Mouse (Mus musculus) midbrain, embryonic 11.5 days (tissue): ENCODE data around the gene Nob1. TPM values are rescaled to one million over a fixed set of nuclear protein-coding genes. Genes with fewer than 3 reads are reported as not detected.

Source experiments
- ATAC-seq: fragments of 200-750 bp; cut with Nextera tagmentation; 2 replicates; pipeline ENCODE4 v1.8.0; 2017; ENCODE audit warnings: moderate TSS enrichment, moderate library complexity; ENCODE audit not compliant: low FRiP score
- DNase-seq: peaks from one replicate; pipeline ENCODE4 v3.0.0; 2015; ENCODE audit warnings: low spot score; ENCODE audit errors: missing footprints
- H3K27ac ChIP-seq: fragments of 300-500 bp; sonication (generic); 2 replicates; pipeline ENCODE4 v1.5.1; 2014; ENCODE audit warnings: low read depth, low read length
- H3K27me3 ChIP-seq: fragments of 300-500 bp; sonication (generic); 2 replicates; pipeline ENCODE4 v1.6.1; 2014; ENCODE audit warnings: mild to moderate bottlenecking, low read length, moderate library complexity, mixed read lengths; ENCODE audit not compliant: control insufficient read depth, insufficient read depth
- H3K36me3 ChIP-seq: fragments of 300-500 bp; sonication (generic); 2 replicates; pipeline ENCODE4 v1.6.1; 2014; ENCODE audit warnings: mild to moderate bottlenecking, low read length, moderate library complexity, mixed read lengths; ENCODE audit not compliant: control insufficient read depth, insufficient read depth
- H3K4me1 ChIP-seq: fragments of 300-500 bp; sonication (generic); 2 replicates; pipeline ENCODE4 v1.6.1; 2014; ENCODE audit warnings: low read length; ENCODE audit not compliant: control insufficient read depth, insufficient read depth
- H3K4me2 ChIP-seq: fragments of 300-500 bp; sonication (generic); 2 replicates; pipeline ENCODE4 v1.6.1; 2014; ENCODE audit warnings: mild to moderate bottlenecking, moderate library complexity
- H3K4me3 ChIP-seq: fragments of 300-500 bp; sonication (generic); 2 replicates; pipeline ENCODE4 v1.5.1; 2014; ENCODE audit warnings: low read depth, low read length
- H3K9ac ChIP-seq: fragments of 300-500 bp; sonication (generic); 2 replicates; pipeline ENCODE4 v1.6.1; 2014; ENCODE audit warnings: low read length
- H3K9me3 ChIP-seq: fragments of 300-500 bp; sonication (generic); 2 replicates; pipeline ENCODE4 v1.6.1; 2016; ENCODE audit warnings: low read length; ENCODE audit not compliant: control insufficient read depth
- WGBS: fragments of 180-500 bp; shearing (Covaris S2); extraction: QIAGEN DNeasy Blood & Tissue Kit; methylation state at CpG from one replicate; pipeline ENCODE4 v1.1.7; 2014; 5-methylcytosine and 5-hydroxymethylcytosine counted together
- polyA plus RNA-seq: library from polyadenylated mRNA; unstranded; fragments of >200 nt; fragmentation: Nextera tagmentation; extraction: Ambion mirVana; gene quantifications from 2 replicates; pipeline ENCODE4 v1.2.1, GENCODE M21; 2014

Gene Nob1
- polyA plus RNA-seq, 1 experiment from 2014 or later = 69.5 TPM

DNA sequence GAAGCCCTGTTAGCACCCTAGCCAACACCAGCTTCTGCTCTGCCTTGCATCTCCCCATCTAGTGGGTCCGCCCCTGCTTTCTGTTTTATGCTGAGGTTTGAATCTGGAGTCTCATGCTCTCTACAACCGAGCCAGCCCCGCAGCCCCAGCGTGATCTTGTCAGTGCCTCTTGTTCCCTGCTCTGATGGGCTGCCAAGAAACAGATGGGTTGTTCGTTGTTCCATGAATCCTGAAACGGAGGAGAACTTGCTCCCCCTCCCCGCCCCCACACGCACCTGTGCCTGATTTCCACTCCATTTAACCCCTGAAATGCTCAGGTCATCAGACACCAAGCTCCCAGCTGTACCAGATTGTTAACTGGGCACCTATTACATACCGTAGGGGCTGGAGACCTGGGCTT is 25.4 kb downstream of the Nob1 start:
- Histone ChIP-seq H3K9me3 (no peaks in the 10 kb centered on the region), H3K36me3 (no peaks in the 10 kb centered on the region), H3K27me3 (no peaks in the 10 kb centered on the region), H3K4me3 (no peak overlapping the region), H3K27ac (no peak overlapping the region), H3K4me2 (no peak overlapping the region), H3K4me1 (peaks cover 5% of the 10 kb centered on the region; the same call in 1 of the 2 replicates), H3K9ac (no peak overlapping the region)
- DNase-seq (peak; percentile 49), ATAC-seq (no peak)
- 55% methylated on average over 9 of the region's 9 CpGs for WGBS

DNA sequence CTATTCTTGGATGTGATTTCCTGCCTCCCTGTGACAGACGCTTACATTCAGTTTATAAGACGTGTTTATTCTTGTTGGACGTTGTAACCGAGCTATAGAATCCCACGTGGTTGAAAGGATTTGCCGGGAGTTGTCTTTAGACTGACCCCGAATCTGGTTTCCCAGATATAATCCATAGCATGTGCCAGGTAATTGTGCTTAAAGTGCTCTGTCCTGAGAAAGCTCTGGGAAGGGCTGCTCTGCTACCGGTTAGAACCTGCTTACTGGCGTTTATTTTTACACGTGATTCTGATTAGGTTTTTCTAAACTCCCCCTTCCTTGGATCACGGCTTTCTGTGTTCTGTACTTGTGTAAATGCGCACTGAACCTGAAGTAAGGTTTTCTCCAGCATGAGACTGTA is 27.2 kb downstream of the Nob1 start:
- Histone ChIP-seq H3K4me2 (no peak overlapping the region), H3K27ac (no peak overlapping the region), H3K36me3 (no peaks in the 10 kb centered on the region), H3K9me3 (no peaks in the 10 kb centered on the region), H3K27me3 (no peaks in the 10 kb centered on the region), H3K4me3 (no peak overlapping the region), H3K4me1 (peaks cover 3% of the 10 kb centered on the region; the same call in 1 of the 2 replicates), H3K9ac (no peak overlapping the region)
- WGBS = 66% methylated on average over 12 of the region's 12 CpGs
- ATAC-seq = no peak
- peak; percentile 72 for DNase-seq

DNA sequence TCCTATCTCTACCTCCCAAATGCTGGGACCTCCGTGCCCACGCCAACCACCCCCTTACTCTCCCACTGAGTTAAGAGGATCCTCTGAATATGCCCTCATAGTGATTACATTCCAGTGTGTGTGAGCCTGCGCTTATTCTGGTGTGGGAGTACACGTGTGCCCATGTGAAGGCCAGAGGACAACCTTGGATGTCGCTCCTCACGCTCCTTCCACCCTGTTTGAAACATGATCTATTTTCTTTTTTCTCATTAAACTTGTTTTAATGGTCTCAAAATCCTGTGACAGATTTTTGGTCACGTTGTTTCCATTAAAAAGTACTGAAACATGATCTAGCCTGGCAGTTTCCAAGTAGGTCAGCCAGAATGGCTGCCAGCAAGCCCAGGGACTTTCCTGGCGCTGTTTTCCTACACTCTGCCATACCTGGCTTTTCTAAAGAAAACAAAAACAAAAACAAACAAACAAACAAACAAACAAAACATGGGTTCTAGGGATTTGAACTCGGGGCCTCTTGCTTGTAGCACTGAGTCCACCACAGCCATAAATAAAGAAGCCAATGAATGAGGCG is 28.7 kb downstream of the Nob1 start:
- 91% methylated on average over 10 of the region's 10 CpGs for WGBS
- no peak for ATAC-seq
- no peaks in the 10 kb centered on the region for H3K27me3 ChIP-seq
- no peaks in the 10 kb centered on the region for H3K4me1 ChIP-seq
- no peak overlapping the region for H3K27ac ChIP-seq
- DNase-seq = no peak
- H3K36me3 ChIP-seq = no peaks in the 10 kb centered on the region
- no peaks in the 10 kb centered on the region for H3K9me3 ChIP-seq
- H3K9ac ChIP-seq = no peak overlapping the region
- no peak overlapping the region for H3K4me2 ChIP-seq
- no peak overlapping the region for H3K4me3 ChIP-seq

DNA sequence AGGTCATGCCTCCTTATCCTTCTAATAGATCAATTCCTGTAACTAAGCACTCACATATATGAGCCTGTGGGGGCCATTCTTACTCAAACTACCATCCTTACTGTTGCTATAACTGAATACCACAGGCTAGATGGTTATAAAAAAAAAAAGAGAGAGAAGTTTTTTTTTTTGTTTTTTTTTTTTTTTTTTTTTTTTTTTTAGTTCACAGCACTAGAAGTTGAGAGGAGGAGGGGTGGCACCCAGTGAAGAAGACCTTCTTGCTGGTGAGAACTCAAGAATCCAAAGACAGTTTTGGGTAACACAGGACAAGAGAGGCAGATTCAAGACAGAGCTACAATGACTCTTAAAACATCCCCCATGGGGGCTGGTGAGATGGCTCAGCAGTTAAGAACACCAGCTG is 29.5 kb downstream of the Nob1 start:
- Histone ChIP-seq H3K4me1 (no peaks in the 10 kb centered on the region), H3K36me3 (no peaks in the 10 kb centered on the region), H3K9me3 (no peaks in the 10 kb centered on the region), H3K27ac (no peak overlapping the region), H3K9ac (no peak overlapping the region), H3K4me3 (no peak overlapping the region), H3K27me3 (no peaks in the 10 kb centered on the region), H3K4me2 (no peak overlapping the region)
- ATAC-seq (no peak), DNase-seq (no peak)

DNA sequence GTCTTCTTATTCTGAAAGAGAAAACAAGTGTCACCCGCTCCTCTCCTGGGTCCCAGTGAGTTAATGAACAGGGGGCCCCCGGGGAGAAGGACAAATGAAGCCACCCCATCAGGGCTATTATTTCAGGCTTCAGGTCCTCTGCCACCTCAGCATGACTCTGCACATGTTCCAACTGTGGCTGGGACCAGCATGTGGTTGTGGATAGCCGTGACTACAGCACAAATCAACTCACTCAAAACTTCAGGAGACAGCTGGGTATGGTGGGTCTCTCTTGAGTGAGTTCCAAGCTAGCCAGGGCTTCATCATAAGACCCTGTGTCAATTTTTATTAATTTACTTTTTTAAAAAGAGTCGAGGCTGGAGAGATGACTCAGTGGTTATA is 33.7 kb downstream of the Nob1 start:
- no peak overlapping the region for H3K27ac ChIP-seq
- DNase-seq = peak; percentile 60
- no peaks in the 10 kb centered on the region for H3K27me3 ChIP-seq
- 65% methylated on average over 4 of the region's 4 CpGs for WGBS
- no peaks in the 10 kb centered on the region for H3K36me3 ChIP-seq
- no peak for ATAC-seq
- no peak overlapping the region for H3K4me3 ChIP-seq
- no peaks in the 10 kb centered on the region for H3K4me1 ChIP-seq
- H3K9me3 ChIP-seq = no peaks in the 10 kb centered on the region
- H3K9ac ChIP-seq = no peak overlapping the region
- H3K4me2 ChIP-seq = no peak overlapping the region

DNA sequence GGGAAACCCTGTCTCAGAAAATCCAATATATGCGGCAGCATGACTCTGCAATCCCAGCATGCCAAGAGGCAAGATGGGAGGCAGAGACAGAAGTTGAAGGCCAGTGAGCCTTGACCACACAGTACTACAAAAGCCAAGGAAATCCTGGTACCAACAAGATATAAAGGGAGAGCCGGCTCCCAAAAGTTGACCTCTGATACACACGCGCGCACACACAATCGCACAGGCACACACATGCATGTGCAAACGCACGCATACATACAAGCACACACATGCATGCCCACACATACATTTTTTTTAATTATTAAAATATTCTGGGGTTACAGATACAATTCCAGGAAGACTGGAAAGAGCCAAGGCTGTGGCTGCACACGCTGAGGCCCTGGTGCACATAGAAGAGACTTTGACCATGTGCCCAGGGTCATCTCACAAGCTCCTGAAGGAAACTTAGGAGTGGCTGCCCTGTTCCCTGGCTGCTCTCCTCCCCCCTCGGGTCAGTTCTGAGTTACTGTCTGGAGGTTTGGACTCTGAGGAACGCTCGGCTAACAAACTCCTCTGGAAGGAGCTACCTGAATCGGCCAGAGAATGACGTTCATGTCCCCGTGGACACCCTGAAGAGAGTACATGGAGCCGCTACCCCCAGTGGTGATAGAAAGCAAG is 34.2 kb downstream of the Nob1 start:
- Histone ChIP-seq H3K4me3 (no peak overlapping the region), H3K9ac (no peak overlapping the region), H3K4me1 (no peaks in the 10 kb centered on the region), H3K27me3 (no peaks in the 10 kb centered on the region), H3K9me3 (no peaks in the 10 kb centered on the region), H3K4me2 (no peak overlapping the region), H3K27ac (no peak overlapping the region), H3K36me3 (no peaks in the 10 kb centered on the region)
- DNase-seq (peak; percentile 54), ATAC-seq (no peak)
- WGBS = 92% methylated on average over 16 of the region's 16 CpGs

DNA sequence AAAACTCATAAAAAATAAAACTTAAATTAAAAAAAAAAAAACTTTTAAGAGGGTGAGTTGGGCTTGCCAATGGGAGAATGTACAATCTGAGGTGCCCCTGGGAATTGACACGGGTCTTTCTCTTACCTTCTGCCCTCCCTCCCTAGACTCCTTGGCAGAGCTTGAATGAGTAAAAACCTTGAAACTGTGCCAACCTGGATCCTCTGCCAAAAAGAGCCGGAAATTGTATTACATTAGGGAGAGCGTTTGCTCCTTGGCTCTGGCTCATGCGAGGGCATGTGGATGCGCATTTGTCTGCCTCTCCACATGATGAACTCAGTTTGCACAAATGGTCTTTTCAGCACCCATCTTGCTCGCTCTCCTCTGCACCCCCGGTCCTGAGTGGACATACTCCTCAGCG is 35.3 kb downstream of the Nob1 start:
- Histone ChIP-seq H3K9ac (no peak overlapping the region), H3K27me3 (no peaks in the 10 kb centered on the region), H3K9me3 (no peaks in the 10 kb centered on the region), H3K36me3 (no peaks in the 10 kb centered on the region), H3K4me3 (no peak overlapping the region), H3K27ac (no peak overlapping the region), H3K4me1 (no peaks in the 10 kb centered on the region), H3K4me2 (no peak overlapping the region)
- ATAC-seq (no peak), DNase-seq (peak; percentile 49)
- 91% methylated on average over 8 of the region's 8 CpGs for WGBS

DNA sequence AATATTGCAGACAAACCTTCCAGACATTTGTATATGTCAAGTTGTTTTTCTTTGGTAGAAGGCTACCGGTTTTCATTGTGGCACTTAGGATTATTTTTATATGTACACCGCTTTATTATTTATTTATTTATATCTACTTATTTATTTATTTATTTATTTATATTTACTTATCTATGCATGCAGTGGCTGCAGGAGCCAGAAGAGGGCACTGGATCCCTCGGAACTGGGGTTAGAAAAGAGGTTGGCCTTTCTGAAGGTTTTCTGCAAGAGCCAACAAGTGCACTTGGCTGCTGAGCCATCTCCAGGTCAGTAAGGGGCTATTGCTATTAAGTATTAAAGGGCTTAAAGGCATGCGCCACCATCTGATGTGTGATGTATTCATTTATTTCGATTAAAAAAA is 37.0 kb downstream of the Nob1 start:
- Histone ChIP-seq H3K36me3 (no peaks in the 10 kb centered on the region), H3K4me2 (no peak overlapping the region), H3K9ac (no peak overlapping the region), H3K27ac (no peak overlapping the region), H3K4me1 (no peaks in the 10 kb centered on the region), H3K4me3 (no peak overlapping the region), H3K9me3 (no peaks in the 10 kb centered on the region), H3K27me3 (no peaks in the 10 kb centered on the region)
- DNase-seq = peak; percentile 85
- no peak for ATAC-seq
- WGBS = 74% methylated on average over 5 of the region's 5 CpGs

DNA sequence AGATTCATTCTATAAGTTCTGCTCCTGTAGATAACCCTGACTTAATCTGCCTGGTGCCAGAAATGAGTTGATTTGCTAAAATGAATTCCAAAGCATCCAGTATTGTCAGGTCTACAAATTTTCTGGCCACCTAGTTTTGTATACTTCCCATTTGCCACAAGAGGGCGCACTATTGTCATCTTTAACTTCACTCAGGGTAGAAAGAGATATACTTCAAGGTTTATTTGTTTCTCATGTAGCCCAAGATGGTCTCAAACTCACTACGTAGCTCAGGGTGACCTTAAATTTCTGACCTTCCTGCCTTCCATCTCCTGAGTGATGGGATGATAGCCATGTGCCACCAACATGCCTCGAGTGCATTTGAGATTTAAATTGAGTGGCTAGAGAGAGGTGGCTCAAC is 38.2 kb downstream of the Nob1 start:
- Histone ChIP-seq H3K9me3 (no peaks in the 10 kb centered on the region), H3K4me1 (no peaks in the 10 kb centered on the region), H3K4me2 (no peak overlapping the region), H3K9ac (no peak overlapping the region), H3K27me3 (no peaks in the 10 kb centered on the region), H3K36me3 (no peaks in the 10 kb centered on the region), H3K27ac (no peak overlapping the region), H3K4me3 (no peak overlapping the region)
- ATAC-seq (no peak), DNase-seq (peak; percentile 91)
- WGBS = 31% methylated on average over 3 of the region's 3 CpGs
